Mouse (Mus musculus) embryonic fibroblast, embryonic 13.5 days (primary cell): ENCODE results near the gene Carns1. TPM values are rescaled to one million over a fixed set of nuclear protein-coding genes. Genes with fewer than 3 reads are reported as not detected.
A peak's percentile ranks its signal among the peaks of the same experiment; 100 is the strongest.

Experiments
- H3K27ac ChIP-seq: 2 replicates; pipeline ENCODE4 v1.5.1; 2012; ENCODE audit warnings: low read length, control low read depth, inconsistent platforms; ENCODE audit not compliant: insufficient read depth
- H3K4me1 ChIP-seq: 2 replicates; pipeline ENCODE4 v1.6.1; 2011; ENCODE audit warnings: low read length; ENCODE audit not compliant: control insufficient read depth, insufficient read depth
- H3K4me3 ChIP-seq: 2 replicates; pipeline ENCODE4 v1.5.1; 2011; ENCODE audit warnings: mild to moderate bottlenecking, control low read depth, low read length; ENCODE audit not compliant: insufficient read depth
- CTCF ChIP-seq: IDR thresholded peaks from 2 replicates; pipeline ENCODE4 v1.5.1; 2011; ENCODE audit warnings: mild to moderate bottlenecking, control low read depth, low read length, moderate library complexity, borderline replicate concordance; ENCODE audit not compliant: insufficient read depth
- POLR2A ChIP-seq: IDR thresholded peaks from 2 replicates; pipeline ENCODE4 v1.6.1; 2011; ENCODE audit warnings: low read depth, mild to moderate bottlenecking, control low read depth, low read length, moderate library complexity
- polyA plus RNA-seq: library from polyadenylated mRNA; stranded (reverse); fragments of >200 nt; gene quantifications from 2 replicates; pipeline ENCODE4 v1.2.4, GENCODE M21; 2011; ENCODE audit warnings: low read depth; ENCODE audit not compliant: missing spikeins, insufficient read length

Carns1 gene
- polyA plus RNA-seq, 1 experiment = 4.4 TPM

DNA sequence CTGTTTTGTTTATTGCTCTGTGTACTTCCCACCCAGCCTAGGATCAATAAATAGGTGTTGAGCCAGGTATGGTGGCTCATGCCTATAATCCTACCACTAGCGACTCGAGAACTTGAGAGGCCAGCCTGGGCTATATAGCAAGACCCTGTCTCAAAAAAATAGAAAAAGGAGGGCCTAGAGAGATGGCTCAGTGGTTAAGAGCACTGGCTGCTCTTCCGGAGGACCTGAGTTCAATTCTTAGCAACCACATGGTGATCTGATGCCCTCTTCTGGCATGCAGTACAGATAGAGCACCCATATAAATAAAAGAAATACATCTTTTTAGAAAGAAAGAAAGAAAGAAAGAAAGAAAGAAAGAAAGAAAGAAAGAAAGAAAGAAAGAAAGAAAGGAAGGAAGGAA lies 27.9 kb upstream of the Carns1 start:
- no peak overlapping the region for H3K27ac ChIP-seq
- TF ChIP-seq CTCF (no peak), POLR2A (no peak)
- H3K4me3 ChIP-seq = no peak overlapping the region
- peaks cover 5% of the 10 kb centered on the region; the same call in 1 of the 2 replicates for H3K4me1 ChIP-seq

DNA sequence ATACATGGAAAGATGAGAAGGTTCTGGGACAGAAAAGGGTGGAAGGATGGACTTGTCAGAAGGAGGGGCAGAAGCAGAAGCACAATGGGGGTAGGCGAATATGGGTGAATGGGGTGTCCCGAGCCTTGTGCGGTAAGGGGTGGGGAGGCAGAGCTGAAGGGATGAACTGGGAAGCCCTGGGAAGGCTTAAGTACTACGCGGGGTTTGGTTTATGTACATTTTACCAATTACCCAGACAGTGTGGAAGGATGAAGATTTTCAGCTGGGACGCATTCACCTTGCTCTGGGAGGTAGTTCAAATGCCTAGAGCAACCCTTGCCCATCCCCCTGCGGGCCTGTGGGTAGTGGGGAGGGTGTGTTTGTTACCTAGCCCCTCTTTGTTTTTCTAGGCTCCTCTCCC lies 26.9 kb upstream of the Carns1 start:
- H3K27ac ChIP-seq = no peak overlapping the region
- TF ChIP-seq POLR2A (no peak), CTCF (no peak)
- H3K4me1 ChIP-seq = peaks cover 5% of the 10 kb centered on the region; the same call in 1 of the 2 replicates
- H3K4me3 ChIP-seq = peak overlapping the region; percentile 52

DNA sequence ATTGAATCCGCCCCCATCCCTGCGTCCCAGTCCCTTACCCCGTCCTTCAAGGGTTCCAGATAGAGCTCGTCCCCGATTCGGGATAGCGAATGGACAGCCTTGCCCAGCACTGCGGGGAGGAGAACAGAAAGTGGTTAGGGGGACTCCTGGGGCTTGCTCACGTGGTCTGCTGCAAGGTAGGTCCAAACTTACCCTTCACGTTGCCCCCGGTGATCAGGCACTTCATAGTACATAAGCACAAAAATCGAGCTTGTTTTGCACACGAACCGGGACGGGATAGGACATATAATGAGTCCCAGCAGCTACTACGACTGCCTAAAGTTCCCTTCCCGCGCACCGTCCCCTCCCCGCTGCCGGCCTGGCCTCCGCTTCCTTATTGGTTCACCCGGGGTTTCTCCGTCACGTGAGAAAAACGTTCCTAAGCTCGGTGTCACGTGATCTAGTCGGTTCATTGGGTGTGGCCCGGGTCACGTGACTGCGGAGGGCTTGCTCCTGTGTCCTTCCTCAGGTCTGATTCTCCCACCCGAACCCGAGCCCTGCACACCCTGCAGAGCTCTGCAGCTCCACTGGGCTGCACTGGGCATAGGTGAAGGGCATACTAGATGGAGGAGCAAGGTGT lies 26.1 kb upstream of the Carns1 start, which contains the start of gene Rad9a:
Gene Rad9a, minus strand, starts transcription at position 372 of the 619 bp plus-strand sequence.
- TF ChIP-seq POLR2A (peak; percentile 88), CTCF (no peak)
- H3K4me1 ChIP-seq = peaks cover 10% of the 10 kb centered on the region
- peak within 1 kb of the TSS; percentile 61 for H3K4me3 ChIP-seq
- peak within 1 kb of the TSS; percentile 33 for H3K27ac ChIP-seq

DNA sequence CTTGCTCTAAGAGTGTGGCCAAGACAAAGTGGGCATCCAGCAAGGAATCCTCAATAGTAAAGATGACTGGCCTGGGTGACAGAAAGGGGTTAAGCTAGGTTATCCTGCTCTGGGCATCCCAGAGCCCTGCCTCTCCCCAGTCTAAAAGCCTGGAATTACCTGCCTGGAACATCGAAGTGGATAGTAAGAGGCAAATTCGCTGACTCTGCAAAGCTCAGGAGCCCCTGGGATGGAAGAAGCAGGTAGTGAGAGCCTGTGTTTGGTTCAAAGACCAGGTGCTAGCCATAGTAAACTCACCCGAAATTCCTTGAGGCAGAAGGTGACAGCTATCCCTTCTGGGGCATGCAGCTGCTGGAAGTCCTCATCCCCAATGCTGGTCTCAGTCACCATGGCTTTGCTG lies 21.9 kb upstream of the Carns1 start:
- no peak overlapping the region for H3K4me3 ChIP-seq
- H3K27ac ChIP-seq = no peak overlapping the region
- H3K4me1 ChIP-seq = peaks cover 20% of the 10 kb centered on the region
- TF ChIP-seq POLR2A (0 out of 2 replicates have a peak, but pooled peaks have one; percentile 11), CTCF (no peak)

DNA sequence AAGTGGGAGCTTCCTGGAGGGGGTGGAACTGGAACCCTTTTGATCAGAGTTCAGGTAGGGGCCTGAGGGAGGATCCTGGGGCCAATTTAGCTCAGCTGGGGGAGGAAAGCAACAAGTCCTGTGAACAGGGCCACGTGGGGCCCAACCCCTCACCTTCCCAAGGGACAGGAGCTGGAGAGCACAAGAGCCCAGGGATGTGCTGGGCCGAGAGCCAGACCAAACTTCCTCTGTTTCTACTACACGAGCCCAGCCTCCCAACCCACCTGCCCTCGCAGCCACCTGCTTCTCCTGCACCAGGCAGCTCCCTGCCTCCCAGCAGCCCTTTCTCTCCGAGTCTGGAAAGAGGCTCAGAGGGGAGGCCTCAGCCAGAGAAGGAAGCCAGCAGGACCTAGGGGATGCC lies 21.3 kb upstream of the Carns1 start:
- Histone ChIP-seq H3K27ac (no peak overlapping the region), H3K4me3 (no peak overlapping the region), H3K4me1 (peaks cover 21% of the 10 kb centered on the region)
- TF ChIP-seq POLR2A (no peak), CTCF (no peak)

DNA sequence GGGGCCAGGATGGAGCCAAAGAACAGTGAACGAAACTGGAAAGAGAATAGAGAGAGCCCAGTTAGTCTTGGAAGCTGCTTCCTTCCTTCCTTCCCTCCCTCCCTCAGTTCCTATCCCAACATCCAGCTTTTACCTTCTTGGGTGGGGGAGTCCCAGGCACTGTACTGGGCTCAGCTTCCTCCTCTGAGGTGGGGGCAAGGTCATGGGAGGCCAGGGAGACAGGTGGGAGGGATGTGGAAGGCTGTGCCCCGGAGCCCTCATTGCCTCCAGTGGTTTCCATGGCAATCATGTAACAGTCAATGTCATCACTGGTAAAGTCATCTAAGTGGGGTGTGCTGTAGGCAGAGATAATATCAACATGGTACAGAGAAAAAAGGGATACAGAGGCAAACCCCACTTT lies 20.8 kb upstream of the Carns1 start:
- H3K4me1 ChIP-seq = peaks cover 24% of the 10 kb centered on the region
- no peak overlapping the region for H3K27ac ChIP-seq
- TF ChIP-seq POLR2A (no peak), CTCF (no peak)
- H3K4me3 ChIP-seq = no peak overlapping the region

DNA sequence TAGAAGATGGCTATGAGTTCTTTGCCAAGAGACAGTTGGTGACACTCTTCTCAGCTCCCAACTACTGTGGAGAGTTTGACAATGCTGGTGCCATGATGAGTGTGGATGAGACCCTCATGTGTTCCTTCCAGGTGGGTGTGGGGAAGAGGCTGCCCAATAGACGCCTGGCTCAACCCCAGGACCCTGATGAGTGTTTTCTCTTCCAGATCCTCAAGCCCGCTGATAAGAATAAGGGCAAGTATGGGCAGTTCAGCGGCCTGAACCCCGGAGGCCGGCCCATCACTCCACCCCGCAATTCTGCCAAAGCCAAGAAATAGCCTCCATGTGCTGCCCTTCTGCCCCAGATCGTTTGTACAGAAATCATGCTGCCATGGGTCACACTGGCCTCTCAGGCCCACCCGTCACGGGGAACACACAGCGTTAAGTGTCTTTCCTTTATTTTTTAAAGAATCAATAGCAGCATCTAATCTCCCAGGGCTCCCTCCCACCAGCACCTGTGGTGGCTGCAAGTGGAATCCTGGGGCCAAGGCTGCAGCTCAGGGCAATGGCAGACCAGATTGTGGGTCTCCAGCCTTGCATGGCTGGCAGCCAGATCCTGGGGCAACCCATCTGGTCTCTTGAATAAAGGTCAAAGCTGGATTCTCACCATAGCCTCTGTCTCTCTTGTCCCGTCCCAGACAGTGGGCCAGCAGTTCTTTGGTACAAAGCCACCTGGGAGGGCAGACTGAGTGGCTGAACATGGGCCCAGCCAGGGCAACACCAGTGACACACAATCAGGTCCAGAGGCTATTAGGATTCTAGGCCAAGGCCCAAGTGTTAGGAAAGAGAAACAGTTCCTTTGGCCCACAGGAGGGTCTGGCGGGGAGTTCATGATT lies 19.7 kb upstream of the Carns1 start:
- no peak overlapping the region for H3K27ac ChIP-seq
- no peak overlapping the region for H3K4me3 ChIP-seq
- no peak for TF ChIP-seq CTCF
- TF ChIP-seq POLR2A = peak; percentile 15; the same call in 1 of the 2 replicates
- peaks cover 21% of the 10 kb centered on the region for H3K4me1 ChIP-seq

DNA sequence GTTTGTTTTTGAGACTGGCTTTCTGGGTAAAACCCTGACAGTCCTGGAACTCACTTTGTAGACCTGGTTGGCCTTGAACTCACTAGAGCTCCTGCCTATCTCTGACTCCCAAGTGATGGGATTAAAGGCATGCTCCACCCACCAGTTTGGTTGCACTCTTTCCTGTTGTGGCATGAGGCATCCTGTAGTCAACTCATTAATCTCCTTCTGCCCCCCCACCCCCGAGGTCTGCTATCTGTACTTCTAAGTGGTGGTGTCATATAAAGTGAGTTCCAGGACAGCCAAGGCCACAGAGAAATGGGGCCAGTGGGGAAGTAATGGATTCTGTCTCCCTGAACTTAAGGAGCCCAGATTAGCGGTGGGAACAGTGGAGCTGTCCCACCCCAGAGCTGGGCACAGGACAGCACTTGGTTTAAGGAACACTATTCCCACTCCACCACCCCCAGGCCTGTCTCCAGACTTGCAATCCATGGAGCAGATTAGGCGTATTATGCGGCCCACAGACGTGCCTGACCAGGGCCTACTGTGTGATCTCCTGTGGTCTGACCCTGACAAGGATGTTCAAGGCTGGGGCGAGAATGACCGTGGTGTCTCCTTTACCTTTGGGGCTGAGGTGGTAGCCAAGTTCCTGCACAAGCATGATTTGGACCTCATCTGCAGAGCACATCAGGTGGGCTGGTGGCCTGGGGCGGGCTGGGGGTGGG lies 18.9 kb upstream of the Carns1 start:
- H3K4me1 ChIP-seq = peaks cover 19% of the 10 kb centered on the region
- TF ChIP-seq POLR2A (peak; percentile 14; the same call in 1 of the 2 replicates), CTCF (no peak)
- H3K4me3 ChIP-seq = no peak overlapping the region
- H3K27ac ChIP-seq = no peak overlapping the region

DNA sequence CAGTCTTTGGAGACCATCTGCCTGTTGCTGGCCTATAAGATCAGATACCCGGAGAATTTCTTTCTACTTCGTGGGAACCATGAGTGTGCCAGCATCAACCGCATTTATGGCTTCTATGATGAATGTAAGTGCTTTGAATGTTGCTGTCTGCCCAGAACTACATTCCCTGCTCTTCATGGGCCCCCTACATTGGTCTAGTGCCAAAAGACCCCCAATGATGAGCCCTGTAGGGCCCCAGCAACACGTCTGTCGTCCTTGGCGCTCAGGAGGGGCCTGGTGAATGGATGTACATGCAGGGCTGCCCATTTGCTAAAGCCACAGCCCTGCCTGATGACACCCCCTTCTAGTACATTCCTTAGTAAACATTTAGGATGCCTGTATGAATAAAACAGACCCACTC lies 17.9 kb upstream of the Carns1 start:
- H3K27ac ChIP-seq = no peak overlapping the region
- TF ChIP-seq CTCF (no peak), POLR2A (no peak)
- H3K4me3 ChIP-seq = peak overlapping the region; percentile 94
- peaks cover 19% of the 10 kb centered on the region for H3K4me1 ChIP-seq
